Comparison of ENCODE assay signal across 24 mouse cellular contexts in the genomic region with DNA sequence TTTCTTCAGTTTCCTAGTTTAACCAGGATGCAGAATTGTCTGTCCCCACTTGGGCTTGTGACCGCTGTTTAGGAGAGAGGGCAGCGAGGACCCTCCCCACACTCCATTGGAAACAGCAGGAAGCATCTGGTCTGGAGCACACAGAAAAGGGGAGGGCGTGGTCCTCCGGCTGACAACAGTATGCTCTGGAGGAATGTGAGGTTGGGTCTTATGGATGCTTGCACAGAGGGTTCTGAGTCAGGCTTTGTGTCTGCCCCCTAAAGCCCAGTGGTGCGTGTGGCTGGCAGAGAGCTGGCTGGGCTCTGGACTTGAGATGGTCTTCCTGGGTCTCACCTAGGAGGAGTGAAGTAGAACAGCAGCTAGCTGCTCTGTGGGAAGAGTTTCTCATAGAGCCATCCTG.
"Had no signal": no experiment of that assay in that cellular context is flagged by ENCODE, and none has a peak within 500 bp of the region (broad histone marks: within the 10 kb centered on the region; RNA-seq: fewer than 3 reads in every experiment).

No protein-coding gene starts in this region.

- DNase-seq: gastrocnemius, adult 2 months; gastrocnemius, postnatal 10 days; gastrocnemius, postnatal 25 days; heart, adult 18-20 months; heart, postnatal 10 days; heart, postnatal 4 days; kidney, adult 11 months; kidney, adult 2 months; kidney, adult 9 months; kidney, postnatal 14 days; kidney, postnatal 36 days; layer of hippocampus, adult 9-11 months; left cerebral cortex, postnatal 4 days had no signal

- H3K27ac ChIP-seq: gastrocnemius, adult 2 months; heart, embryonic 10.5 days; hindbrain, embryonic 10.5 days; hindbrain, embryonic 12.5 days; hindbrain, embryonic 14.5 days; kidney, embryonic 15.5 days; kidney, postnatal 0 days; limb, embryonic 13.5 days; limb, embryonic 15.5 days; liver, embryonic 12.5 days; liver, embryonic 14.5 days had no signal

- H3K4me3 ChIP-seq: gastrocnemius, adult 2 months; heart, embryonic 10.5 days; heart, embryonic 12.5 days; hindbrain, embryonic 10.5 days; hindbrain, embryonic 12.5 days; kidney, embryonic 15.5 days; limb, embryonic 13.5 days; limb, embryonic 15.5 days; liver, embryonic 12.5 days had no signal
